Mouse (Mus musculus): Measurements from ENCODE around the gene Gas7. TPM values are rescaled to one million over a fixed set of nuclear protein-coding genes. Genes with fewer than 3 reads are reported as not detected.

The Gas7 gene
- polyA plus RNA-seq, 1 experiment from 2014 or later: 5.4 TPM

- 82% methylated on average over 4 of the region's 4 CpGs for WGBS
- H3K4me3 ChIP-seq (ENCODE audit: low read depth, low read length): no peak overlapping the region
- H3K9me3 ChIP-seq (ENCODE audit: control insufficient read depth): no peaks in the 10 kb centered on the region
- TF ChIP-seq CTCF (IDR thresholded peaks at IDR 0.05; ENCODE audit: low read depth): no peak
- H3K27ac ChIP-seq (ENCODE audit: low read depth, low read length): no peak overlapping the region
- ATAC-seq: no peak
- H3K4me2 ChIP-seq (replicated peaks; ENCODE audit: low read depth): no peak overlapping the region
- no peaks in the 10 kb centered on the region; the same call in 1 of the 2 replicates for H3K27me3 ChIP-seq (replicated peaks; ENCODE audit: control insufficient read depth, insufficient read depth, low read length)
- no peaks in the 10 kb centered on the region for H3K4me1 ChIP-seq (replicated peaks; ENCODE audit: control insufficient read depth, insufficient read depth, low read length)
- H3K9ac ChIP-seq (ENCODE audit: low read depth, low read length): no peak overlapping the region
- no peaks in the 10 kb centered on the region for H3K36me3 ChIP-seq (ENCODE audit: control insufficient read depth, insufficient read depth)
Observed at GRCm38 (mm10) chr11:67715382-67715781, 260.1 kb downstream of the Gas7 start.

GRCm38 (mm10) chr11:67721485-67721884 lies 266.2 kb downstream of the Gas7 start:
- no peaks in the 10 kb centered on the region for H3K9me3 ChIP-seq (ENCODE audit: control insufficient read depth)
- 74% methylated on average over 5 of the region's 5 CpGs for WGBS
- no peak for ATAC-seq
- no peak overlapping the region for H3K4me3 ChIP-seq (ENCODE audit: low read depth, low read length)
- H3K27me3 ChIP-seq (replicated peaks; ENCODE audit: control insufficient read depth, insufficient read depth, low read length): no peaks in the 10 kb centered on the region
- H3K4me1 ChIP-seq (replicated peaks; ENCODE audit: control insufficient read depth, insufficient read depth, low read length): no peaks in the 10 kb centered on the region
- H3K4me2 ChIP-seq (replicated peaks; ENCODE audit: low read depth): no peak overlapping the region
- no peaks in the 10 kb centered on the region for H3K36me3 ChIP-seq (ENCODE audit: control insufficient read depth, insufficient read depth)
- H3K27ac ChIP-seq (ENCODE audit: low read depth, low read length): no peak overlapping the region
- no peak overlapping the region for H3K9ac ChIP-seq (ENCODE audit: low read depth, low read length)
- no peak for TF ChIP-seq CTCF (IDR thresholded peaks at IDR 0.05; ENCODE audit: low read depth)

- no peak for TF ChIP-seq CTCF (IDR thresholded peaks at IDR 0.05; ENCODE audit: low read depth)
- no peak overlapping the region for H3K27ac ChIP-seq (ENCODE audit: low read depth, low read length)
- H3K4me3 ChIP-seq (ENCODE audit: low read depth, low read length): no peak overlapping the region
- H3K9ac ChIP-seq (ENCODE audit: low read depth, low read length): no peak overlapping the region
- H3K4me2 ChIP-seq (replicated peaks; ENCODE audit: low read depth): no peak overlapping the region
- no peaks in the 10 kb centered on the region for H3K4me1 ChIP-seq (replicated peaks; ENCODE audit: control insufficient read depth, insufficient read depth, low read length)
- no peaks in the 10 kb centered on the region for H3K36me3 ChIP-seq (ENCODE audit: control insufficient read depth, insufficient read depth)
- H3K27me3 ChIP-seq (replicated peaks; ENCODE audit: control insufficient read depth, insufficient read depth, low read length): no peaks in the 10 kb centered on the region
- no peaks in the 10 kb centered on the region for H3K9me3 ChIP-seq (ENCODE audit: control insufficient read depth)
- ATAC-seq: no peak
- WGBS: 29% methylated on average over 7 of the region's 7 CpGs
Observed at GRCm38 (mm10) chr11:67722399-67723156, 267.3 kb downstream of the Gas7 start.

GRCm38 (mm10) chr11:67723231-67724013 lies 268.2 kb downstream of the Gas7 start:
- Histone ChIP-seq H3K4me3 (ENCODE audit: low read depth, low read length) (no peak overlapping the region), H3K27ac (ENCODE audit: low read depth, low read length) (no peak overlapping the region), H3K36me3 (ENCODE audit: control insufficient read depth, insufficient read depth) (no peaks in the 10 kb centered on the region), H3K4me2 (replicated peaks; ENCODE audit: low read depth) (no peak overlapping the region), H3K27me3 (replicated peaks; ENCODE audit: control insufficient read depth, insufficient read depth, low read length) (no peaks in the 10 kb centered on the region), H3K9me3 (ENCODE audit: control insufficient read depth) (no peaks in the 10 kb centered on the region), H3K9ac (ENCODE audit: low read depth, low read length) (no peak overlapping the region), H3K4me1 (replicated peaks; ENCODE audit: control insufficient read depth, insufficient read depth, low read length) (no peaks in the 10 kb centered on the region)
- no peak for TF ChIP-seq CTCF (IDR thresholded peaks at IDR 0.05; ENCODE audit: low read depth)
- ATAC-seq: no peak
- 68% methylated on average over 8 of the region's 8 CpGs for WGBS

- no peak overlapping the region for H3K4me2 ChIP-seq (replicated peaks; ENCODE audit: low read depth)
- no peaks in the 10 kb centered on the region for H3K9me3 ChIP-seq (ENCODE audit: control insufficient read depth)
- no peaks in the 10 kb centered on the region for H3K27me3 ChIP-seq (replicated peaks; ENCODE audit: control insufficient read depth, insufficient read depth, low read length)
- no peaks in the 10 kb centered on the region for H3K4me1 ChIP-seq (replicated peaks; ENCODE audit: control insufficient read depth, insufficient read depth, low read length)
- ATAC-seq: no peak
- no peak overlapping the region for H3K4me3 ChIP-seq (ENCODE audit: low read depth, low read length)
- 62% methylated on average over 6 of the region's 6 CpGs for WGBS
- H3K27ac ChIP-seq (ENCODE audit: low read depth, low read length): no peak overlapping the region
- H3K36me3 ChIP-seq (ENCODE audit: control insufficient read depth, insufficient read depth): no peaks in the 10 kb centered on the region
- no peak overlapping the region for H3K9ac ChIP-seq (ENCODE audit: low read depth, low read length)
- TF ChIP-seq CTCF (IDR thresholded peaks at IDR 0.05; ENCODE audit: low read depth): no peak
Observed at GRCm38 (mm10) chr11:67727095-67727494, 271.9 kb downstream of the Gas7 start.

- H3K27ac ChIP-seq (ENCODE audit: low read depth, low read length): no peak overlapping the region
- no peak overlapping the region for H3K9ac ChIP-seq (ENCODE audit: low read depth, low read length)
- no peaks in the 10 kb centered on the region for H3K9me3 ChIP-seq (ENCODE audit: control insufficient read depth)
- no peak overlapping the region for H3K4me2 ChIP-seq (replicated peaks; ENCODE audit: low read depth)
- no peaks in the 10 kb centered on the region for H3K36me3 ChIP-seq (ENCODE audit: control insufficient read depth, insufficient read depth)
- 0 out of 2 replicates have a peak, but pooled peaks cover 2% of the 10 kb centered on the region for H3K27me3 ChIP-seq (replicated peaks; ENCODE audit: control insufficient read depth, insufficient read depth, low read length)
- H3K4me1 ChIP-seq (replicated peaks; ENCODE audit: control insufficient read depth, insufficient read depth, low read length): no peaks in the 10 kb centered on the region
- no peak for ATAC-seq
- no peak for TF ChIP-seq CTCF (IDR thresholded peaks at IDR 0.05; ENCODE audit: low read depth)
- no peak overlapping the region for H3K4me3 ChIP-seq (ENCODE audit: low read depth, low read length)
Observed at GRCm38 (mm10) chr11:67728726-67729125, 273.5 kb downstream of the Gas7 start.
